Mouse (Mus musculus) testis, adult 2 months (tissue): ENCODE results near the gene Pck1.

Experiments used
- CTCF ChIP-seq: fragments of 200-500 bp; IDR thresholded peaks from 2 replicates; pipeline ENCODE4 v1.5.1; 2012; ENCODE audit warnings: low read depth, mild to moderate bottlenecking, inconsistent platforms, low read length, moderate library complexity; ENCODE audit not compliant: control insufficient read depth, insufficient read depth, insufficient replicate concordance
- POLR2A ChIP-seq: fragments of 200-500 bp; IDR thresholded peaks from 2 replicates; pipeline ENCODE4 v1.6.1; 2012; ENCODE audit warnings: low read depth, mild to moderate bottlenecking, inconsistent platforms, low read length, moderate library complexity; ENCODE audit not compliant: control insufficient read depth

DNA sequence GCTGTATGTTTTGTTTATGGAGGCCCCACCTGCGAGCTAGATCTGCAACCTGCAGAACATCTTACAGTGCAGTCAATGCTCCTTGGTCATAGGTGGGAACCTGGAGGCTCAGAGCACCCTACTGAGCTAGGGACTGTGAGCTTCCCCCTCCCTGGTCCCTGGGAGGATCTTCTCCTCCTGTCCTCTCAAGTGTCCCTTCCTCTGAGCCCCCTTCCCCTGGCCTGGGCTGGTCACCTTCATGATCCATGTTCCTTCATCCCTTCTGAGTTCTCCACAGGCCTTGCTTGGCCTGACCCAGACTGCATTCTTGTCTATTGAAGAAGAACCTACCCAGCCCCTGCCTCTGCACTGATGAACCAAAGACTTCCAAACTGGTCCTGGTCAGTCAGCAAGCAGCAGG lies 21.7 kb downstream of the Pck1 start:
- TF ChIP-seq CTCF: no peak
- TF ChIP-seq POLR2A: no peak
